Mouse (Mus musculus) neural tube, embryonic 14.5 days (tissue): Measurements from ENCODE around the gene Rps16. TPM values are rescaled to one million over a fixed set of nuclear protein-coding genes. Genes with fewer than 3 reads are reported as not detected.

Experiments used
- ATAC-seq: fragments of 200-750 bp; cut with Nextera tagmentation; 2 replicates; pipeline ENCODE4 v1.8.0; 2017; ENCODE audit warnings: low read depth, mild to moderate bottlenecking, moderate TSS enrichment, moderate library complexity
- H3K27ac ChIP-seq: fragments of 300-500 bp; sonication (generic); 2 replicates; pipeline ENCODE4 v1.5.1; 2014; ENCODE audit warnings: low read depth, mild to moderate bottlenecking, control low read depth, low read length, moderate library complexity, mixed read lengths
- H3K27me3 ChIP-seq: fragments of 300-500 bp; sonication (generic); 2 replicates; pipeline ENCODE4 v1.6.1; 2014; ENCODE audit warnings: low read length; ENCODE audit not compliant: control insufficient read depth, insufficient read depth
- H3K36me3 ChIP-seq: fragments of 300-500 bp; sonication (generic); 2 replicates; pipeline ENCODE4 v1.6.1; 2014; ENCODE audit warnings: low read length, mixed read lengths; ENCODE audit not compliant: control insufficient read depth, insufficient read depth
- H3K4me1 ChIP-seq: fragments of 300-500 bp; sonication (generic); 2 replicates; pipeline ENCODE4 v1.6.1; 2014; ENCODE audit warnings: low read length; ENCODE audit not compliant: control insufficient read depth, insufficient read depth
- H3K4me2 ChIP-seq: fragments of 300-500 bp; sonication (generic); 2 replicates; pipeline ENCODE4 v1.6.1; 2014; ENCODE audit warnings: mild to moderate bottlenecking, low read depth, low read length, control low read depth
- H3K4me3 ChIP-seq: fragments of 300-500 bp; sonication (generic); 2 replicates; pipeline ENCODE4 v1.5.1; 2014; ENCODE audit warnings: low read depth, low read length, control low read depth, mixed read lengths
- H3K9ac ChIP-seq: fragments of 300-500 bp; sonication (generic); replicated peaks from 2 replicates; pipeline ENCODE4 v1.6.1; 2014; ENCODE audit warnings: low read depth, mild to moderate bottlenecking, control low read depth, low read length, mixed read lengths
- H3K9me3 ChIP-seq: fragments of 300-500 bp; sonication (generic); 2 replicates; pipeline ENCODE4 v1.6.1; 2016; ENCODE audit warnings: low read length; ENCODE audit not compliant: control insufficient read depth
- WGBS: fragments of 180-500 bp; shearing (Covaris S2); extraction: QIAGEN DNeasy Blood & Tissue Kit; methylation state at CpG from one replicate; pipeline ENCODE4 v1.1.7; 2014; 5-methylcytosine and 5-hydroxymethylcytosine counted together
- polyA plus RNA-seq: library from polyadenylated mRNA; unstranded; fragments of >200 nt; fragmentation: Nextera tagmentation; extraction: Ambion mirVana; gene quantifications from 2 replicates; pipeline ENCODE4 v1.2.1, GENCODE M21; 2014

Rps16 gene
- polyA plus RNA-seq, 1 experiment from 2014 or later, result 498 TPM

- peaks cover 17% of the 10 kb centered on the region for H3K36me3 ChIP-seq
- H3K9ac ChIP-seq, result no peak overlapping the region
- H3K27ac ChIP-seq, result no peak overlapping the region
- H3K4me3 ChIP-seq, result no peak overlapping the region
- peaks cover 8% of the 10 kb centered on the region for H3K4me1 ChIP-seq
- no peaks in the 10 kb centered on the region for H3K9me3 ChIP-seq
- ATAC-seq, result no peak
- no peaks in the 10 kb centered on the region for H3K27me3 ChIP-seq
- H3K4me2 ChIP-seq, result no peak overlapping the region
- 86% methylated on average over 3 of the region's 3 CpGs for WGBS
Observed at GRCm38 (mm10) chr7:28355221-28355620, 4.8 kb downstream of the Rps16 start.

GRCm38 (mm10) chr7:28356981-28357380 is 6.5 kb downstream of the Rps16 start:
- no peaks in the 10 kb centered on the region; the same call in 1 of the 2 replicates for H3K4me1 ChIP-seq
- no peaks in the 10 kb centered on the region for H3K9me3 ChIP-seq
- no peaks in the 10 kb centered on the region for H3K27me3 ChIP-seq
- ATAC-seq, result 0 out of 2 replicates have a peak, but pooled peaks have one; percentile 28
- H3K4me2 ChIP-seq, result no peak overlapping the region
- no peak overlapping the region for H3K9ac ChIP-seq
- no peak overlapping the region for H3K4me3 ChIP-seq
- H3K36me3 ChIP-seq, result peaks cover 25% of the 10 kb centered on the region
- WGBS, result 16% methylated on average over 1 of the region's 5 CpGs
- H3K27ac ChIP-seq, result peak overlapping the region; percentile 34; the same call in 1 of the 2 replicates

- Histone ChIP-seq H3K27ac (no peak overlapping the region), H3K27me3 (no peaks in the 10 kb centered on the region), H3K9ac (0 out of 2 replicates have a peak overlapping the region, but pooled peaks have one; percentile 0), H3K4me2 (no peak overlapping the region), H3K9me3 (no peaks in the 10 kb centered on the region), H3K4me3 (no peak overlapping the region), H3K36me3 (peaks cover 29% of the 10 kb centered on the region), H3K4me1 (no peaks in the 10 kb centered on the region)
- no peak for ATAC-seq
- WGBS, result 21% methylated on average over 5 of the region's 5 CpGs
Observed at GRCm38 (mm10) chr7:28357984-28358383, 7.5 kb downstream of the Rps16 start.

DNA sequence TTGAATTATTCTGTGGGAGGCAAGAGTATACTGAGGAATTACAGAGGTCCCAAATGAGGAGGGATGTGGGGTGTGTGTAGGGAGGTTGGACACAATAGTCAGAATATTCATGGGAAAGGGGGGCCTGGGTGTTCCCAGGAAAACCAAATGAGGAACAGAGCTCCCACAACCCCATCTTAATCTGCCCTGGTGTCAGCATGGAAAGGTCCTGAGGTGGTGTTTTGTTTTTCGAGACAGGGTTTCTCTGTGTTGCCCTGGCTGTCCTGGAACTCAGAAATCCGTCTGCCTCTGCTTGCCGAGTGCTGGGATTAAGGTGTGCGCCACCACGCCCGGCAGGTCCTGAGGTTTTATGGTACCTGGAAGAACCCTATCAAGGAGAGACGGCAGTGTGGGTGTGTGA is 8.0 kb downstream of the Rps16 start:
- no peaks in the 10 kb centered on the region for H3K27me3 ChIP-seq
- no peaks in the 10 kb centered on the region for H3K4me1 ChIP-seq
- no peaks in the 10 kb centered on the region for H3K9me3 ChIP-seq
- 0 out of 2 replicates have a peak overlapping the region, but pooled peaks have one; percentile 0 for H3K9ac ChIP-seq
- H3K4me2 ChIP-seq, result no peak overlapping the region
- ATAC-seq, result no peak
- H3K36me3 ChIP-seq, result peaks cover 25% of the 10 kb centered on the region
- no peak overlapping the region for H3K4me3 ChIP-seq
- no peak overlapping the region for H3K27ac ChIP-seq
- 76% methylated on average over 7 of the region's 7 CpGs for WGBS

DNA sequence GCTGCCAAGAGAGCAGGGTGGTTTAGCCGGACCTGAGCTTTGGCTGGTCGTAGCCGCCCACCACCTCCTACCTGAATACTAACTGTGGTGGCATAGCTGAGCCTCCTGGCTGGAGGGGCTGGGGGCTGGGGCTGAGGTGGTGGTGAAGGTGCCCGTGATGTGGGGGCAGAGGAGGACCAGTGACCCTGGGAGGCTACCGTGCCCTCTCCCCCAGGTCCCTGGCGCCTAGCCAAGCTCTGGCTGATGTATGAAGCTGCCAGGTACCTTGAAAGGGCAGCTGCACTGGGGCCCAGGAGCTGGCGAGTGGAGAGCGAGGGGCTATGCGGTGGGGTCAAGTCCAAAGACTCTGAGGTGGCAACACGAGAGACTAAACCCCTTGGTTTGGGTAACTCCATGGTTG is 9.4 kb downstream of the Rps16 start:
- Histone ChIP-seq H3K36me3 (peaks cover 15% of the 10 kb centered on the region), H3K4me3 (no peak overlapping the region), H3K9ac (no peak overlapping the region), H3K27ac (no peak overlapping the region), H3K27me3 (no peaks in the 10 kb centered on the region), H3K4me1 (no peaks in the 10 kb centered on the region), H3K4me2 (no peak overlapping the region), H3K9me3 (no peaks in the 10 kb centered on the region)
- ATAC-seq, result no peak
- 93% methylated on average over 10 of the region's 10 CpGs for WGBS

DNA sequence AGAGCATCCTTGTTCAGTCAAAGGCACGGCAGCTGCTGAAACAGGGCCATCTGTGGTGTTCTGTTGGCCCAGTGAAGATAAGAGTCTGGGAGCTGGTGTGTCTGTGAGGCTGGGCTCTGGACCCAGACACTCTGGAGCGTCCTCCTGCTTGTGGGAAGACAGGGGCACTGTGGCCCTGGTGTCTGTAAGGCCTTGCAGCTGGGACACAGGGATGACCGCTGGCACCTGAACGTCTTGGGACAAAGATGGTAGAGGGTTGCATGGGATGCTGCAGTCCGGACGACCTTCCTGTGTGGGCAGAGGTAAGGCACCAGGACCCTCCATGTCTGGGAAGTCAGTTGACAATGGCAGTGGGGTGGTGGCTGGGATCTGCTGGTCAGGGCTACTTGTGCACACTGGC is 9.8 kb downstream of the Rps16 start:
- Histone ChIP-seq H3K27ac (no peak overlapping the region), H3K4me2 (no peak overlapping the region), H3K9me3 (no peaks in the 10 kb centered on the region), H3K27me3 (no peaks in the 10 kb centered on the region), H3K36me3 (peaks cover 16% of the 10 kb centered on the region), H3K9ac (no peak overlapping the region), H3K4me3 (no peak overlapping the region), H3K4me1 (no peaks in the 10 kb centered on the region)
- 92% methylated on average over 6 of the region's 6 CpGs for WGBS
- no peak for ATAC-seq

DNA sequence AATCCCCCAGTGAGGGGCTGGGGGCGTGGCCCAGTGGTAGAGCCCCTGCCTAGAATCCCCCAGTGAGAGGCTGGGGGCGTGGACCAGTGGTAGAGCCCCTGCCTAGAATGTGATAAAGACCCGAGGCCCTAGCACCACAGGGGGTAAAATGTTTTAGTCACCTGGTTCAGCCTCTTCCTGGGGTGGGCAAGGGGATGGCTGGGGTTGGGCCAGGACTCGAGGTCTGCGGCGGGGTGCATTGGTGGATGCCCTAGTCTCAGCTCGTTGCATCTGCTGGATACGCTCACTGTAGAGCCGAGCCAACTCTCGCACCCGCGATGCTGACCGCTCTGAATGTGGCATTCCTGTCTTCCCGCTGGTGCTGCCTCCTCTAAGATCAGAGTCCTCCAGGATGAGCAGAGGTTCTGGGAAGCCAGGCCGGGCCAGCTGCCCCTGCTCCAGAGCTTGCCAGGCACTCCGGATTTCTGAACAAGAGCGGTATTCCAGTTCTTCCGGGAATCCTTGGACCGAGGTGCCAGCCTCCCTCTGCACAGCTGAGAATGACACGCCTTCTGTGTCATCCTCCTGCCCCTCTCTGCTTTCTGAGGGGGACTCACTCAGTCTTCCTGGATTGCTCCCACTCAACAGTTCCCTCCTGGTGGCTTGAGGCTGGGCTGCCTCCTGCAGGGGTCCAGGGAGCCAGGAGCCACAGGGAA is 11.3 kb downstream of the Rps16 start:
- Histone ChIP-seq H3K4me2 (no peak overlapping the region), H3K36me3 (peaks cover 16% of the 10 kb centered on the region), H3K9ac (no peak overlapping the region), H3K27ac (no peak overlapping the region), H3K4me1 (no peaks in the 10 kb centered on the region), H3K9me3 (no peaks in the 10 kb centered on the region), H3K4me3 (no peak overlapping the region), H3K27me3 (no peaks in the 10 kb centered on the region)
- 96% methylated on average over 20 of the region's 20 CpGs for WGBS
- no peak for ATAC-seq

- no peak for ATAC-seq
- whole genome bisulfite sequencing, result 91% methylated on average over 16 of the region's 16 CpGs
- no peak overlapping the region for H3K9ac ChIP-seq
- H3K27me3 ChIP-seq, result no peaks in the 10 kb centered on the region
- H3K9me3 ChIP-seq, result no peaks in the 10 kb centered on the region
- peaks cover 19% of the 10 kb centered on the region for H3K36me3 ChIP-seq
- H3K27ac ChIP-seq, result no peak overlapping the region
- no peak overlapping the region for H3K4me2 ChIP-seq
- no peaks in the 10 kb centered on the region for H3K4me1 ChIP-seq
- no peak overlapping the region for H3K4me3 ChIP-seq
Observed at GRCm38 (mm10) chr7:28362441-28363060, 12.1 kb downstream of the Rps16 start.

DNA sequence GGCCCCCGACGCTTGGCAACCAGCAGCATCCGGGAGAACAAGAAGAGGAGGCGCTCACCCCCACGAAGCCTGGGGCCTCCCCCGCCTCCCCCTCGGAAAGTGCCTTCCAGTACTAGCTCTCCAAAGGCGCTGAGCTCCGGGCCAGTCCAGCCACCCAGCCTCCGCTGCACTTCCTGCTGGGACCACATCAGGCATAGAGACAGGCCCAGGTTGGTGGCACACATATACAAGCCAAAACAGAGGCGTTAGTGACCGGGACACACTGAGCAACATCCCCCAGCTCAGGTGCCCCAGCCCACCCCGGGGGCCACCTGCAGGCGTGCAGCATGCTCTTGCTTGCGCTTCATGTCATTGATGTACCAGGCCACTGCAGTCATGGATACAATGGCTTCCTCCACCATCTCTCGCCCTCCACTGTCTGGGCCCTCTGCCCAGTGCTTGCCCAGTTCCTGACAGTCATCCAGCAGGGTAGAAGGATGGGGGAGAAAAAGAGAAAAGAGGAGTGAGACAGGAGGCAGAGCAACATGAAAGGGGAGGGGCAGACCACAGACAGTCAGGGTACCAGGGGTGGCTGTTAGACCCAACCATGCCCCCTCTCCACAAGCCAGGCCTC is 17.3 kb downstream of the Rps16 start:
- Histone ChIP-seq H3K9me3 (no peaks in the 10 kb centered on the region), H3K4me2 (no peak overlapping the region), H3K4me1 (peaks cover 9% of the 10 kb centered on the region; the same call in 1 of the 2 replicates), H3K27ac (no peak overlapping the region), H3K27me3 (no peaks in the 10 kb centered on the region), H3K9ac (no peak overlapping the region), H3K4me3 (no peak overlapping the region), H3K36me3 (peaks cover 10% of the 10 kb centered on the region)
- 91% methylated on average over 16 of the region's 16 CpGs for WGBS
- ATAC-seq, result no peak
